Mouse (Mus musculus): ENCODE measurements around the gene Plxna4. TPM values are rescaled to one million over a fixed set of nuclear protein-coding genes. Genes with fewer than 3 reads are reported as not detected.

The Plxna4 gene
- total and polyA plus RNA-seq, 3 experiments = not detected

- H3K9ac ChIP-seq (ENCODE audit: insufficient read depth, low read depth) = no peak overlapping the region
- in situ Hi-C loops (cut with MboI; ENCODE audit: low pct_ligation_motif_present, low pct_unique_long_range_greater_than_20kb, low sequenced_read_pairs) (no loop called here), dilution Hi-C loops (cut with MboI; ENCODE audit: extremely low pct_ligation_motif_present, extremely low pct_unique_long_range_greater_than_20kb, low sequenced_read_pairs) (no loop called here)
- peaks cover 8% of the 10 kb centered on the region for H3K9me3 ChIP-seq (replicated peaks; ENCODE audit: low read length)
- no peak overlapping the region for H3K4me3 ChIP-seq (replicated peaks in 1 of 3; ENCODE audit: low read depth in 2 of 3, low read length in 2 of 3, poor library complexity in 1 of 3)
- no peak overlapping the region for H3K4me2 ChIP-seq (ENCODE audit: insufficient read depth, low read depth, poor library complexity, severe bottlenecking)
- H3K27me3 ChIP-seq (replicated peaks) = peaks cover 58% of the 10 kb centered on the region
- no peak for DNase-seq (ENCODE audit: extremely low read depth)
- TF ChIP-seq MAX (IDR thresholded peaks at IDR 0.05; ENCODE audit: low read length) = no peak
- TF ChIP-seq USF1 (IDR thresholded peaks at IDR 0.05; ENCODE audit: low read depth, low read length) = no peak
- no peak for TF ChIP-seq POLR2A (IDR thresholded peaks at IDR 0.05; ENCODE audit: low read depth, low read length)
- no peak for TF ChIP-seq ZNF384 (IDR thresholded peaks at IDR 0.05; ENCODE audit: low read depth, low read length)
- TF ChIP-seq JUND (conservative IDR thresholded peaks at IDR 0.05; ENCODE audit: low read depth, low read length) = no peak
- TF ChIP-seq ETS1 (conservative IDR thresholded peaks at IDR 0.05; ENCODE audit: low read depth, low read length) = no peak
- no peak for TF ChIP-seq NRF1 (IDR thresholded peaks at IDR 0.05; ENCODE audit: low read depth, low read length)
- no peak for TF ChIP-seq RCOR1 (conservative IDR thresholded peaks at IDR 0.05; ENCODE audit: low read depth, low read length)
- TF ChIP-seq HCFC1 (IDR thresholded peaks at IDR 0.05; ENCODE audit: low read depth, low read length) = no peak
- H3K79me2 ChIP-seq (replicated peaks; ENCODE audit: control insufficient read depth, extremely low read depth, insufficient read depth, poor library complexity, severe bottlenecking) = no peaks in the 10 kb centered on the region
- no peaks in the 10 kb centered on the region for H3K4me1 ChIP-seq (ENCODE audit: control insufficient read depth in 1 of 2, insufficient read depth in 2 of 2)
- H3K36me3 ChIP-seq (replicated peaks in 1 of 2; ENCODE audit: control insufficient read depth in 1 of 2, insufficient read depth in 1 of 2, low read length in 1 of 2) = no peaks in the 10 kb centered on the region
- no peak overlapping the region for H3K27ac ChIP-seq (ENCODE audit: insufficient read depth, low read depth)
These were observed 225.6 kb downstream of the Plxna4 start for GRCm38 (mm10) chr6:32362421-32362820.

DNA sequence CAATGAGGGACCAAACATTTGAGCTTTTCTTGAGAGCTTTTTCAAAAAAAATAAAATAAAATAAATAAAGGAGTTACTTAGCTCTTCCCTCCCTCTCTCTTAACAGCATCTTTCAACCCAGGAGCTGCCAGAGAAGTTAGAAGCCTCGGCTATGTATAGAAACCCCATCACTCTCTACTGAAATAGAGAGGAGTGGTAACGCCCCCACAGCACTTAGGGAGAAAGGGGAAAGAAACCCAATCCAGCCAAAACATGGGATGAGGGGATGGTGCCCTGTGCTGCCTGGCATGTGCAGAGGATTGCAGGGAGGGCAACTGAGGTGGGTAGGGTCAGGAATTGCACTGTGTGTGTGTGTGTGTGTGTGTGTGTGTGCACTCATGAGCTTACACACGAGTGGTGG is 228.3 kb downstream of the Plxna4 start:
- dilution Hi-C loops (cut with MboI; ENCODE audit: extremely low pct_ligation_motif_present, extremely low pct_unique_long_range_greater_than_20kb, low sequenced_read_pairs) = no loop called here
- in situ Hi-C loops (cut with MboI; ENCODE audit: low pct_ligation_motif_present, low pct_unique_long_range_greater_than_20kb, low sequenced_read_pairs) = no loop called here
- no peak for TF ChIP-seq MAZ (IDR thresholded peaks at IDR 0.05; ENCODE audit: low read depth, low read length)
- H3K4me3 ChIP-seq (replicated peaks in 1 of 3; ENCODE audit: low read depth in 2 of 3, low read length in 2 of 3, poor library complexity in 1 of 3) = no peak overlapping the region
- no peak overlapping the region for H3K9ac ChIP-seq (ENCODE audit: insufficient read depth, low read depth)
- no peak overlapping the region for H3K4me2 ChIP-seq (ENCODE audit: insufficient read depth, low read depth, poor library complexity, severe bottlenecking)
- H3K27me3 ChIP-seq (replicated peaks) = peaks cover 39% of the 10 kb centered on the region
- no peaks in the 10 kb centered on the region for H3K79me2 ChIP-seq (replicated peaks; ENCODE audit: control insufficient read depth, extremely low read depth, insufficient read depth, poor library complexity, severe bottlenecking)
- no peaks in the 10 kb centered on the region for H3K9me3 ChIP-seq (replicated peaks; ENCODE audit: low read length)
- H3K27ac ChIP-seq (ENCODE audit: insufficient read depth, low read depth) = no peak overlapping the region
- DNase-seq (ENCODE audit: extremely low read depth) = no peak
- no peaks in the 10 kb centered on the region for H3K36me3 ChIP-seq (replicated peaks in 1 of 2; ENCODE audit: control insufficient read depth in 1 of 2, insufficient read depth in 1 of 2, low read length in 1 of 2)
- H3K4me1 ChIP-seq (ENCODE audit: control insufficient read depth in 1 of 2, insufficient read depth in 2 of 2) = no peaks in the 10 kb centered on the region

- no peaks in the 10 kb centered on the region for H3K9me3 ChIP-seq (replicated peaks; ENCODE audit: low read length)
- H3K27ac ChIP-seq (ENCODE audit: insufficient read depth, low read depth) = no peak overlapping the region
- no peak overlapping the region for H3K4me2 ChIP-seq (ENCODE audit: insufficient read depth, low read depth, poor library complexity, severe bottlenecking)
- in situ Hi-C loops (cut with MboI; ENCODE audit: low pct_ligation_motif_present, low pct_unique_long_range_greater_than_20kb, low sequenced_read_pairs) (no loop called here), dilution Hi-C loops (cut with MboI; ENCODE audit: extremely low pct_ligation_motif_present, extremely low pct_unique_long_range_greater_than_20kb, low sequenced_read_pairs) (no loop called here)
- no peaks in the 10 kb centered on the region for H3K36me3 ChIP-seq (replicated peaks in 1 of 2; ENCODE audit: control insufficient read depth in 1 of 2, insufficient read depth in 1 of 2, low read length in 1 of 2)
- H3K4me3 ChIP-seq (replicated peaks in 1 of 3; ENCODE audit: low read depth in 2 of 3, low read length in 2 of 3, poor library complexity in 1 of 3) = no peak overlapping the region
- H3K4me1 ChIP-seq (ENCODE audit: control insufficient read depth in 1 of 2, insufficient read depth in 2 of 2) = no peaks in the 10 kb centered on the region
- TF ChIP-seq SMC3 (IDR thresholded peaks at IDR 0.05; ENCODE audit: low read depth, low read length) (no peak), JUN (IDR thresholded peaks at IDR 0.05; ENCODE audit: insufficient read depth, low read depth, low read length) (no peak), BHLHE40 (IDR thresholded peaks at IDR 0.05; ENCODE audit: low read depth, low read length) (no peak), IRF4 (IDR thresholded peaks at IDR 0.05; ENCODE audit: low read depth, low read length) (no peak), MYC (IDR thresholded peaks at IDR 0.05; ENCODE audit: low read depth, low read length) (no peak), E2F4 (IDR thresholded peaks at IDR 0.05; ENCODE audit: insufficient replicate concordance, low read depth, low read length) (no peak), KAT2A (IDR thresholded peaks at IDR 0.05; ENCODE audit: insufficient replicate concordance, low read length) (no peak), ELF1 (IDR thresholded peaks at IDR 0.05; ENCODE audit: low read depth, low read length) (no peak), NRF1 (IDR thresholded peaks at IDR 0.05; ENCODE audit: low read depth, low read length) (no peak), HCFC1 (IDR thresholded peaks at IDR 0.05; ENCODE audit: low read depth, low read length) (no peak), ETS1 (conservative IDR thresholded peaks at IDR 0.05; ENCODE audit: low read depth, low read length) (no peak)
- H3K9ac ChIP-seq (ENCODE audit: insufficient read depth, low read depth) = no peak overlapping the region
- peaks cover 28% of the 10 kb centered on the region for H3K27me3 ChIP-seq (replicated peaks)
- no peaks in the 10 kb centered on the region for H3K79me2 ChIP-seq (replicated peaks; ENCODE audit: control insufficient read depth, extremely low read depth, insufficient read depth, poor library complexity, severe bottlenecking)
- no peak for DNase-seq (ENCODE audit: extremely low read depth)
These were observed 230.5 kb downstream of the Plxna4 start for GRCm38 (mm10) chr6:32357497-32357896.
